Mouse (Mus musculus) heart, adult 2 months (tissue): Measurements from ENCODE around the gene Parvb. TPM values are rescaled to one million over a fixed set of nuclear protein-coding genes. Genes with fewer than 3 reads are reported as not detected.

ENCODE experiments used
- DNase-seq, 2 experiments: peaks; one replicate each; pipeline ENCODE4 v3.0.0; 2021
- H3K27ac ChIP-seq: fragments of 200-600 bp; 2 replicates; pipeline ENCODE4 v1.8.1; 2022
- H3K27me3 ChIP-seq: fragments of 200-500 bp; 2 replicates; pipeline ENCODE4 v1.6.1; 2012; ENCODE audit warnings: mild to moderate bottlenecking, low read length, inconsistent platforms, mixed read lengths; ENCODE audit not compliant: control insufficient read depth, insufficient read depth
- H3K36me3 ChIP-seq: fragments of 200-500 bp; 2 replicates; pipeline ENCODE4 v1.6.1; 2012; ENCODE audit warnings: low read length, inconsistent platforms; ENCODE audit not compliant: control insufficient read depth, insufficient read depth
- H3K4me1 ChIP-seq: fragments of 200-500 bp; 2 replicates; pipeline ENCODE4 v1.6.1; 2011; ENCODE audit warnings: low read length; ENCODE audit not compliant: control insufficient read depth, insufficient read depth
- H3K4me3 ChIP-seq: fragments of 200-600 bp; 2 replicates; pipeline ENCODE4 v1.8.1; 2022
- H3K79me2 ChIP-seq: fragments of 200-500 bp; replicated peaks from 2 replicates; pipeline ENCODE4 v1.6.1; 2012; ENCODE audit warnings: mild to moderate bottlenecking, inconsistent platforms, low read length, moderate library complexity, mixed read lengths; ENCODE audit not compliant: control insufficient read depth, insufficient read depth
- H3K9ac ChIP-seq: fragments of 200-500 bp; 2 replicates; pipeline ENCODE4 v1.6.1; 2012; ENCODE audit warnings: low read depth, mild to moderate bottlenecking, control low read depth, inconsistent platforms, low read length, mixed read lengths
- CTCF ChIP-seq: fragments of 200-600 bp; IDR thresholded peaks from 2 replicates; pipeline ENCODE4 v1.8.1; 2022; ENCODE audit warnings: antibody characterized with exemption, mild to moderate bottlenecking, moderate library complexity
- EP300 ChIP-seq: fragments of 200-500 bp; IDR thresholded peaks from 2 replicates; pipeline ENCODE4 v1.6.1; 2011; ENCODE audit warnings: low read depth, low read length, control low read depth; ENCODE audit not compliant: insufficient read depth
- POLR2A ChIP-seq: fragments of 200-500 bp; IDR thresholded peaks from 2 replicates; pipeline ENCODE4 v1.6.1; 2011; ENCODE audit warnings: mild to moderate bottlenecking, low read depth, low read length, control low read depth; ENCODE audit not compliant: insufficient read depth
- WGBS: fragments of 180-500 bp; shearing (Covaris S2); methylation state at CpG from one replicate; pipeline ENCODE4 v1.1.7; 2018; 5-methylcytosine and 5-hydroxymethylcytosine counted together
- intact Hi-C: fragments of 180-260 bp; cut with DNase I; formaldehyde crosslinking; loops from one replicate; pipeline ENCODE4 v1.15.1; 2025
- polyA plus RNA-seq: library from polyadenylated mRNA; depleted of rRNA; stranded (reverse); fragments of >200 nt; gene quantifications from 2 replicates; pipeline ENCODE4 v1.2.3, GENCODE M21; 2012
- total RNA-seq, 2 experiments: library from RNA; stranded (reverse); gene quantifications; 2 replicates each; pipeline ENCODE4 v1.2.3; 2021

The Parvb gene
- total and polyA plus RNA-seq, 3 experiments, result 58.5 to 116 (median 99.4) TPM

GRCm38 (mm10) chr15:84262630-84263029 lies 30.8 kb downstream of the Parvb start:
- no peak for TF ChIP-seq EP300
- no peak for TF ChIP-seq CTCF
- no peak for TF ChIP-seq POLR2A
- Histone ChIP-seq H3K4me3 (no peak overlapping the region), H3K36me3 (no peaks in the 10 kb centered on the region), H3K9ac (no peak overlapping the region), H3K27me3 (no peaks in the 10 kb centered on the region), H3K4me1 (peaks cover 13% of the 10 kb centered on the region), H3K79me2 (peaks cover 5% of the 10 kb centered on the region), H3K27ac (no peak overlapping the region)
- no peak for DNase-seq
- intact Hi-C loops, result loop anchor here (10.0 kb wide), 1 partner anchor 182 kb away; the partner anchor contains the start of gene Shisal1
- 83% methylated on average over 6 of the region's 6 CpGs for WGBS

- WGBS, result 52% methylated on average over 2 of the region's 2 CpGs
- H3K4me1 ChIP-seq, result peaks cover 13% of the 10 kb centered on the region
- intact Hi-C loops, result loop anchor here (10.0 kb wide), 1 partner anchor 181 kb away; the partner anchor contains the start of gene Shisal1
Measured at GRCm38 (mm10) chr15:84263573-84263972, 31.7 kb downstream of the Parvb start.

GRCm38 (mm10) chr15:84265141-84265540 lies 33.3 kb downstream of the Parvb start:
- no peak overlapping the region for H3K9ac ChIP-seq
- no peak overlapping the region for H3K27ac ChIP-seq
- WGBS, result 69% methylated on average over 11 of the region's 11 CpGs
- no peaks in the 10 kb centered on the region for H3K27me3 ChIP-seq
- DNase-seq, result no peak
- H3K36me3 ChIP-seq, result no peaks in the 10 kb centered on the region
- intact Hi-C loops, result loop anchor here (10.0 kb wide), 1 partner anchor 180 kb away; the partner anchor contains the start of gene Shisal1
- no peak overlapping the region for H3K4me3 ChIP-seq
- H3K79me2 ChIP-seq, result peaks cover 5% of the 10 kb centered on the region
- TF ChIP-seq POLR2A (no peak), EP300 (no peak), CTCF (no peak)
- peaks cover 18% of the 10 kb centered on the region for H3K4me1 ChIP-seq

More at GRCm38 (mm10) chr15:84263573-84263972, 31.7 kb downstream of the Parvb start:
- Histone ChIP-seq H3K27me3 (no peaks in the 10 kb centered on the region), H3K9ac (no peak overlapping the region), H3K27ac (no peak overlapping the region), H3K79me2 (peaks cover 5% of the 10 kb centered on the region), H3K36me3 (no peaks in the 10 kb centered on the region), H3K4me3 (no peak overlapping the region)
- TF ChIP-seq EP300, result no peak
- TF ChIP-seq CTCF, result no peak
- TF ChIP-seq POLR2A, result no peak
- no peak for DNase-seq

- no peak for DNase-seq
- intact Hi-C loops, result loop anchor here (10.0 kb wide), 1 partner anchor 179 kb away; the partner anchor contains the start of gene Shisal1
- Histone ChIP-seq H3K4me1 (peaks cover 22% of the 10 kb centered on the region), H3K27me3 (no peaks in the 10 kb centered on the region), H3K27ac (no peak overlapping the region; the same call in 1 of the 2 replicates), H3K79me2 (peaks cover 5% of the 10 kb centered on the region), H3K9ac (no peak overlapping the region), H3K4me3 (no peak overlapping the region), H3K36me3 (no peaks in the 10 kb centered on the region)
- no peak for TF ChIP-seq POLR2A
- no peak for TF ChIP-seq EP300
- WGBS, result 56% methylated on average over 4 of the region's 4 CpGs
Measured at GRCm38 (mm10) chr15:84266290-84266689, 34.4 kb downstream of the Parvb start.

- TF ChIP-seq CTCF (no peak), EP300 (no peak)
- Histone ChIP-seq H3K4me3 (no peak overlapping the region), H3K9ac (no peak overlapping the region), H3K27ac (no peak overlapping the region), H3K4me1 (peaks cover 22% of the 10 kb centered on the region), H3K36me3 (no peaks in the 10 kb centered on the region), H3K79me2 (peaks cover 4% of the 10 kb centered on the region; the same call in 1 of the 2 replicates), H3K27me3 (no peaks in the 10 kb centered on the region)
- intact Hi-C loops, result loop anchor here (10.0 kb wide), 1 partner anchor 177 kb away; the partner anchor contains the start of gene Shisal1
- WGBS, result 74% methylated on average over 11 of the region's 11 CpGs
- DNase-seq, result no peak
Measured at GRCm38 (mm10) chr15:84267720-84268260, 35.9 kb downstream of the Parvb start.

GRCm38 (mm10) chr15:84269107-84269633 lies 37.3 kb downstream of the Parvb start:
- H3K36me3 ChIP-seq, result no peaks in the 10 kb centered on the region
- WGBS, result 55% methylated on average over 10 of the region's 10 CpGs
- no peak overlapping the region for H3K27ac ChIP-seq
- H3K4me1 ChIP-seq, result peaks cover 22% of the 10 kb centered on the region
- no peak for DNase-seq
- intact Hi-C loops, result loop anchor here (10.0 kb wide), 1 partner anchor 176 kb away; the partner anchor contains the start of gene Shisal1
- TF ChIP-seq POLR2A, result no peak
- TF ChIP-seq CTCF, result no peak
- TF ChIP-seq EP300, result no peak
- H3K27me3 ChIP-seq, result no peaks in the 10 kb centered on the region
- peaks cover 2% of the 10 kb centered on the region; the same call in 1 of the 2 replicates for H3K79me2 ChIP-seq
- H3K9ac ChIP-seq, result no peak overlapping the region
- no peak overlapping the region for H3K4me3 ChIP-seq
